Mouse (Mus musculus) hindbrain, embryonic 16.5 days (tissue): Measurements from ENCODE around the gene Golph3. TPM values are rescaled to one million over a fixed set of nuclear protein-coding genes. Genes with fewer than 3 reads are reported as not detected.

ENCODE experiments used
- ATAC-seq: fragments of 200-750 bp; cut with Nextera tagmentation; 2 replicates; pipeline ENCODE4 v1.8.0; 2017; ENCODE audit warnings: moderate TSS enrichment, moderate library complexity
- H3K27ac ChIP-seq: fragments of 300-500 bp; sonication (generic); 2 replicates; pipeline ENCODE4 v1.5.1; 2014; ENCODE audit warnings: low read depth, mild to moderate bottlenecking, control low read depth, low read length, moderate library complexity
- H3K27me3 ChIP-seq: fragments of 300-500 bp; sonication (generic); replicated peaks from 2 replicates; pipeline ENCODE4 v1.6.1; 2014; ENCODE audit warnings: low read length; ENCODE audit not compliant: control insufficient read depth, insufficient read depth
- H3K36me3 ChIP-seq: fragments of 300-500 bp; sonication (generic); 2 replicates; pipeline ENCODE4 v1.6.1; 2014; ENCODE audit warnings: mild to moderate bottlenecking, low read length, moderate library complexity, mixed read lengths; ENCODE audit not compliant: control insufficient read depth, insufficient read depth
- H3K4me1 ChIP-seq: fragments of 300-500 bp; sonication (generic); 2 replicates; pipeline ENCODE4 v1.6.1; 2014; ENCODE audit warnings: low read depth, low read length; ENCODE audit not compliant: control insufficient read depth, insufficient read depth
- H3K4me2 ChIP-seq: fragments of 300-500 bp; sonication (generic); 2 replicates; pipeline ENCODE4 v1.6.1; 2014; ENCODE audit warnings: mild to moderate bottlenecking, low read length, control low read depth, moderate library complexity
- H3K4me3 ChIP-seq: fragments of 300-500 bp; sonication (generic); 2 replicates; pipeline ENCODE4 v1.5.1; 2014; ENCODE audit warnings: mild to moderate bottlenecking, low read length, control low read depth, moderate library complexity
- H3K9ac ChIP-seq: fragments of 300-500 bp; sonication (generic); 2 replicates; pipeline ENCODE4 v1.6.1; 2014; ENCODE audit warnings: low read depth, mild to moderate bottlenecking, control low read depth, low read length, moderate library complexity
- H3K9me3 ChIP-seq: fragments of 300-500 bp; sonication (generic); 2 replicates; pipeline ENCODE4 v1.6.1; 2014; ENCODE audit warnings: mild to moderate bottlenecking, low read length, moderate library complexity; ENCODE audit not compliant: control insufficient read depth
- WGBS: fragments of 180-500 bp; shearing (Covaris S2); extraction: QIAGEN DNeasy Blood & Tissue Kit; methylation state at CpG from one replicate; pipeline ENCODE4 v1.1.7; 2014; 5-methylcytosine and 5-hydroxymethylcytosine counted together
- polyA plus RNA-seq: library from polyadenylated mRNA; unstranded; fragments of >200 nt; fragmentation: Nextera tagmentation; extraction: Ambion mirVana; gene quantifications from 2 replicates; pipeline ENCODE4 v1.2.1, GENCODE M21; 2015

The Golph3 gene
- polyA plus RNA-seq, 1 experiment from 2014 or later, result 64.2 TPM

DNA sequence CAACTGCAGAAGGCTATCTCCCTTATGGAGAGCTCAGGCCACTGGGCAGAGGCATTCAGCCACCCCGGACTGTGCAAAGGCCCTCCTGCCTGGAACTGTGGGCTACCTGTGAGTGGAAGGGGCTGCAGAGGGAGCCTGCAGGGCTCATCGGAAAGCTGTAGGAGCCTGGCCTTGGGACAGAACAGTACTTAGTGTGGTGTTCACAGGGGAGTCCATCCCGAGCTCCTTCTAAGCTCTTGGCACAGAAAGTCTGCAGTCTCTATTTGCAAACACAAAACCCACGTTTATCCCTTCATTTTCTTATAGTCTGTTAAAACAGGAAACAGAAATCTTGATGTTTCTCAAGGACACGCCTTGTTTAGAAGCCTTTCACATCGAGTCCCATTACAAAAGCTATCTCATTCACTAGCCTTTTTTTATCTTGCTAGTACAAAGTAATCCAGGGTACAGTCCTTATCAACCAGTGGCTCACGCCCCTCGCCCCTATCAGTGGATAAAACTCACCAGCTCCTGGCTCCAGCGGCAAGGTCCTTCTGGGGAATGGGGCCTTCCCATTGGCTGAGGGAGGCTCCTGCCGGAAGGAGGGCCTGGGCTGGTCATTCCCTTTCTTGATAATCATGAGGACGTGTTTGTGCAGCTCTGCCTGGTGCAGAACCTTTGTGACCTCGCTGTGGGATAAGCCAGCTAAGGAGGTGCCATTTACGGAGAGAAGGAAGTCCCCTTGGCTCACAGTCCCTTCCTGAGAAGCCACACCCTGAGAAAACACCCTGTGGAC, 46.2 kb downstream of the Golph3 start:
- 52% methylated on average over 13 of the region's 13 CpGs for WGBS

DNA sequence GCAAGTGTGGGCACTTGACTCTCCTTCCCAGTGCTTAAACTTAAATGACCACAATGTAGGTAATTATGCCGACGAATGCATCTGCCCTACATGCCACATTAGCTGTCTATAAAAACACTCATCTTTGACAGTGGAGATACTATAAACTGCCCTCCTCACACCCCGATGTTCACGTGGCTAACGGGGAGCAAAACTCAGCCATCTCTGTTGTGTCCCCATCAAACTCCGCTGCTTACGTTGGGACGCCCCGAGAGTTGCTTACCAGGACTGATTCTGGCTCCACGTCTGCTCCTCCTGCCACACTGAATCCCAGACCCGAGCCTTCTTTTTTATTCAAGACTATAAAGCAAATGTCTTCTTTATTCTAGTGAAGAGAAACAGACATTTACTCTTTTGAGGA, 47.1 kb downstream of the Golph3 start:
- 53% methylated on average over 11 of the region's 11 CpGs for WGBS
- no peaks in the 10 kb centered on the region for H3K9me3 ChIP-seq
- H3K27me3 ChIP-seq, result no peaks in the 10 kb centered on the region
- H3K36me3 ChIP-seq, result no peaks in the 10 kb centered on the region
- no peak for ATAC-seq
- no peak overlapping the region for H3K4me3 ChIP-seq
- H3K9ac ChIP-seq, result no peak overlapping the region
- no peak overlapping the region for H3K4me2 ChIP-seq
- peaks cover 22% of the 10 kb centered on the region for H3K4me1 ChIP-seq
- no peak overlapping the region for H3K27ac ChIP-seq

More for the DNA sequence above, 46.2 kb downstream of the Golph3 start:
- Histone ChIP-seq H3K9ac (no peak overlapping the region), H3K27me3 (no peaks in the 10 kb centered on the region), H3K27ac (no peak overlapping the region), H3K4me3 (no peak overlapping the region), H3K4me1 (peaks cover 22% of the 10 kb centered on the region), H3K4me2 (no peak overlapping the region; the same call in 1 of the 2 replicates), H3K36me3 (no peaks in the 10 kb centered on the region), H3K9me3 (no peaks in the 10 kb centered on the region)
- ATAC-seq, result no peak

DNA sequence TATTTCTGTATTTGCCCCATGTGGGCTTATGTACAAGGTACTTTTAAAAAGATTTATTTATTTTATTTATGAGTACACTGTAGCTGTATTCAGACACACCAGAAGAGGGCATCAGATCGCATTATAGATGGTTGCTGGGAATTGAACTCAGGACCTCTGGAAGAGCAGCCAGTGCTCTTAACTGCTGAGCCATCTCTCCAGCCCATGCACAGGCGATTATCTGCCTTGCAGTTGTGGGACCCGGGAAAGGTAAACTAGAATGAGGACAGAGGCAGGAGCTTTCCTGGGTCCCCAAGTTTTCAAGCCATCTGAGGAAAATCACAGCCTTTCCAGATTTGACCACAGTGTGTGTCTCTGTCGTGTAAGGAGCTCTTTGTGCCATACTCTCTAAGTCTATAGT, 47.6 kb downstream of the Golph3 start:
- Histone ChIP-seq H3K4me1 (peaks cover 22% of the 10 kb centered on the region), H3K27me3 (no peaks in the 10 kb centered on the region), H3K9me3 (no peaks in the 10 kb centered on the region), H3K36me3 (no peaks in the 10 kb centered on the region), H3K4me2 (no peak overlapping the region), H3K27ac (no peak overlapping the region), H3K9ac (no peak overlapping the region), H3K4me3 (no peak overlapping the region)
- no peak for ATAC-seq
- WGBS, result 92% methylated on average over 4 of the region's 4 CpGs

GRCm38 (mm10) chr15:12370096-12370495, 48.8 kb downstream of the Golph3 start:
- H3K27me3 ChIP-seq, result no peaks in the 10 kb centered on the region
- H3K9me3 ChIP-seq, result no peaks in the 10 kb centered on the region
- no peak overlapping the region for H3K4me3 ChIP-seq
- no peak for ATAC-seq
- no peak overlapping the region for H3K9ac ChIP-seq
- no peak overlapping the region for H3K4me2 ChIP-seq
- H3K36me3 ChIP-seq, result no peaks in the 10 kb centered on the region
- WGBS, result 88% methylated on average over 3 of the region's 3 CpGs
- H3K4me1 ChIP-seq, result peaks cover 23% of the 10 kb centered on the region
- no peak overlapping the region for H3K27ac ChIP-seq

DNA sequence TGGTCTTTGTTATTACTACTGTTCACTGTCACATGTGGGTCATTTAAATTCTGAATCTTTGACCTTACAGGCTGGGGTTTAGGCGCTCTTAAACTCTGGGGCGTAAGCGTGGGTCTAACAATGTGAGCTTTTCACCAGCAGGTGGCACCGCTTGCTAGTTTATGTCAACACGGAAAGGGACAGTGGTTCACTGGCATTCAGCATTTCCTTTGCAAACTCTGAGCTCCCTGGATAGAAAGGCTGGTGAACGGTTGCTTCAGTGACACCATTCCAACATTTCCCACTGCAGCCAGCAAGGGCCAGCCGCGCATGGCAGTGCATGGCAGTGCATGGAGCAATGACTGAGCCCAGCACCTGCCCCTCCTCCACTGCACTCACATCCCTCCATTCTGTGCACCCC, 49.9 kb downstream of the Golph3 start:
- no peak overlapping the region for H3K27ac ChIP-seq
- WGBS, result 7% methylated on average over 8 of the region's 8 CpGs
- H3K9ac ChIP-seq, result no peak overlapping the region

GRCm38 (mm10) chr15:12373496-12373895, 52.2 kb downstream of the Golph3 start:
- H3K27me3 ChIP-seq, result no peaks in the 10 kb centered on the region
- ATAC-seq, result no peak
- H3K4me2 ChIP-seq, result no peak overlapping the region
- H3K4me3 ChIP-seq, result no peak overlapping the region
- H3K9ac ChIP-seq, result no peak overlapping the region
- 81% methylated on average over 14 of the region's 14 CpGs for WGBS
- no peak overlapping the region for H3K27ac ChIP-seq
- no peaks in the 10 kb centered on the region for H3K36me3 ChIP-seq
- H3K9me3 ChIP-seq, result no peaks in the 10 kb centered on the region
- H3K4me1 ChIP-seq, result peaks cover 10% of the 10 kb centered on the region

More for the DNA sequence above, 49.9 kb downstream of the Golph3 start:
- Histone ChIP-seq H3K4me2 (no peak overlapping the region), H3K27me3 (no peaks in the 10 kb centered on the region), H3K36me3 (no peaks in the 10 kb centered on the region), H3K4me1 (peaks cover 20% of the 10 kb centered on the region), H3K9me3 (no peaks in the 10 kb centered on the region), H3K4me3 (no peak overlapping the region)
- ATAC-seq, result peak; percentile 63

DNA sequence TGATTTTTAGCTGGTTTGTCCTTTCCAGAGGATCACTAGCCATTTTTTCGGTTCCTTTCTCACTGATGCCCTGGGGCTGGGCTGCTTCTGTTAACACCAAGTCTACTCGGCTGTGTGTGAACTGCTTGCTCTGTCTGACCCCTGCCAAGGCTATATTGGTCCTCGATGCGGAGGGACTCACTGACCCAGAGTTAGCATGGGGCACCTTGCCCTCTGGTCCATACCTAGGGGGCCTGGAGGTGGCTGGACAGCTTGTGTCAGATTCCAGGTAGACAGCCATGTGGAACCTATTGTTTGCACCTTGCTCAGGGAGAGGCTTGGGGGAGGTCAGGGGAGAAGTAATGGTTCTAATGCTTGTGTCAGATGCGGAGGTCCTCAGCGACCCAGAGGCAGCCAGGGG, 52.7 kb downstream of the Golph3 start:
- Histone ChIP-seq H3K27me3 (no peaks in the 10 kb centered on the region), H3K4me3 (no peak overlapping the region), H3K4me1 (peaks cover 10% of the 10 kb centered on the region), H3K27ac (no peak overlapping the region), H3K4me2 (no peak overlapping the region), H3K9me3 (no peaks in the 10 kb centered on the region), H3K9ac (no peak overlapping the region), H3K36me3 (no peaks in the 10 kb centered on the region)
- WGBS, result 83% methylated on average over 6 of the region's 6 CpGs
- no peak for ATAC-seq

GRCm38 (mm10) chr15:12374916-12375315, 53.7 kb downstream of the Golph3 start:
- no peak for ATAC-seq
- Histone ChIP-seq H3K27me3 (no peaks in the 10 kb centered on the region), H3K9me3 (no peaks in the 10 kb centered on the region), H3K4me3 (peak overlapping the region; percentile 2; the same call in 1 of the 2 replicates), H3K27ac (no peak overlapping the region), H3K36me3 (no peaks in the 10 kb centered on the region), H3K4me2 (peak overlapping the region; percentile 52), H3K9ac (no peak overlapping the region), H3K4me1 (peaks cover 10% of the 10 kb centered on the region)
- WGBS, result 59% methylated on average over 18 of the region's 18 CpGs

DNA sequence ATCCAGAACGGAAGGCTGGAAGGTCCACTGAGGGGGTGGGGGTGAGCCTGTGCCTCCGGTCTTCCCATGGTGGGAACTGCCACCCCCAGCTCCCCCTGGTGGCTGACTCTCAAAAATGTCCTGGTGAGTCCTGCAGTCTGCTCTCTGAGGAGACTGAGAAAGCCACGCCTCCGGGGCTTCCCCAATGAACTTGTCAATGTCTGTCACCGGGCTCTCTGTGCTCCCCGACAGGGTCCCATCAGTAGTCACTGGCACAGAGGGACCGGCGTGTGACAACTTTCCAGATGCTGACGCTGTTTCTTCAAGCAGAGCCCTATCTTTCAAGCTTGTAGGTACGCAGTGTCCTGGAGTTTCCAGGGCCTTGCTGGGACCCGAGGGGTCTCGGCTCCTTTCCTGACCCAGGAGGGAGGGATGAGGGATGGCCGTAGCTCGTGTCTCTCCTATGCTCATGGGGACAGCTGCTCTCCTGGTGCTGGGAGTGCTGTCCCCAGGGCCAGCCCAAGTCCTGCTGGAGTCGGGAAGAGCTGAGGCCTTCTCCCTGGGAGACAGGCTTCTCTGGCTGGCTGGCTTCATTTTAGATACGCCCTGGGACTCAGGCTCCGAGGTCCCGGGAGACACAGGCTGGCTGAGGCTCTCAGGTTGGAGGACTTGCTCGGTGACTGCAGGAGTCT, 54.5 kb downstream of the Golph3 start:
- WGBS, result 7% methylated on average over 19 of the region's 19 CpGs
- peak overlapping the region; percentile 52 for H3K4me2 ChIP-seq
- H3K36me3 ChIP-seq, result no peaks in the 10 kb centered on the region
- H3K9me3 ChIP-seq, result no peaks in the 10 kb centered on the region
- no peak overlapping the region; the same call in 1 of the 2 replicates for H3K27ac ChIP-seq
- H3K4me3 ChIP-seq, result peak overlapping the region; percentile 27
- peak overlapping the region; percentile 3 for H3K9ac ChIP-seq
- H3K27me3 ChIP-seq, result no peaks in the 10 kb centered on the region
- peaks cover 10% of the 10 kb centered on the region for H3K4me1 ChIP-seq
- ATAC-seq, result peak; percentile 76
